Mouse (Mus musculus) adrenal gland, postnatal 14 days (tissue): Measurements from ENCODE around the gene Polr2i. TPM values are rescaled to one million over a fixed set of nuclear protein-coding genes. Genes with fewer than 3 reads are reported as not detected.
A peak's percentile ranks its signal among the peaks of the same experiment; 100 is the strongest.
"Not testable (repeated sequence)": the region's sequence is repeated elsewhere in the genome, so short reads cannot be mapped to it uniquely, and the experiment has no call there.

ENCODE experiments used
- DNase-seq: peaks from one replicate; pipeline ENCODE4 v3.0.0; 2021; ENCODE audit warnings: mixed read lengths
- long read RNA-seq, 2 experiments: library from polyadenylated mRNA; stranded (forward); transcript quantifications; one replicate each; pipeline ENCODE4 v2.0.0; 2021
- total RNA-seq: library from RNA; stranded (reverse); gene quantifications from 2 replicates; pipeline ENCODE4 v1.2.3, GENCODE M21; 2021

Gene Polr2i
- 95.5 and 99.4 TPM in 2 replicates for total RNA-seq
- long read RNA-seq, experiment 1, transcript Polr2i-201 (6 exons, 819 nt) = major isoform, 50 of 59 reads
- long read RNA-seq, experiment 1, transcript Polr2i-202 (5 exons, 508 nt) = minor isoform, 6 of 59 reads
- long read RNA-seq, experiment 1, partial matches to known transcripts = 0 of 59 reads
- long read RNA-seq, experiment 1, other reads (novel, unspliced or antisense) = 1 of 59 reads
- long read RNA-seq, experiment 2, transcript Polr2i-202 (5 exons, 508 nt) = minor isoform, 10 of 79 reads
- long read RNA-seq, experiment 2, transcript Polr2i-201 (6 exons, 819 nt) = major isoform, 58 of 79 reads
- long read RNA-seq, experiment 2, transcript Polr2i-204 (5 exons, 435 nt) = minor isoform, 5 of 79 reads
- long read RNA-seq, experiment 2, partial matches to known transcripts = 0 of 79 reads
- long read RNA-seq, experiment 2, other reads (novel, unspliced or antisense) = 1 of 79 reads

DNA sequence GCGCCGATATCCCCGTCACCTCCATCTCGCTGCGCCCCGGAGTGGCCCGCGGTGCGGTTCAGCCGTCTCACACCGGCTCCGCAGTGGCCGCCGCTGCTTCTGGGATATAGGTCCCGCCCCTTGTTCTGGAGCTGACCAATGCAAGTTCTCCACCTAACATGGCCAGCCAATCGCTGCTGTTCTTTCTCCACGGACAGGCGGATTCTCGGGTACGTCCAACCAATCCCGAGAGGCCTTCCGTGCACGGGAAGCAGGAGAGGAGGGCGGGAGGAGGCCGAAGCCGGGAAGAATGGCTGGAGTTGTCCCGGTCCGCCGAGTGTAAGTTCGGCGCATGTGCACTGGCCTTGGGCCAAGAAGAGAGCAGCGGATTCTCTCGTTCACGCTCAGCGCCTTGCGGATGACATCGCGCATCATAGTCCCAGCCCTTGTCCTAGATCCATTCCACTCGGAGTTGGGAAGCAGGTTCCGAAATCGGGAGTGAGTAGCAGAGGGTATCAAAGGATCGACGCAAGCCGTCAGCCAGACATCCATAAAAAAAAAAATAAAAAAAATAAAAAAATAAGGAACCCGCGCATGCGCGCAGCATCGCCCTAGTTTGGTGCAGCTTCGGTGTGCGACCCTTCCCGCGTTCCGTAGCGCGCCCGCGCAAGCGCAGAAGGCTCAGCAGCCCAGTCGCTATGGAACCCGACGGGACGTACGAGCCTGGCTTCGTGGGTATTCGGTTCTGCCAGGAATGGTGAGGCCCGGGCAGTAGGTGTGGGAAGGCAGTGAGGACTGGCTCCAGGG is at the start of gene Polr2i, which contains the start of gene Tbcb:
Gene Polr2i (plus strand): TSS at position 280 of the 786 bp plus-strand sequence.
Gene Tbcb (minus strand): TSS at position 604 of the 786 bp plus-strand sequence.
- DNase-seq = peak; percentile 99

GRCm38 (mm10) chr7:30183189-30183588 is 48.6 kb upstream of the Polr2i start:
- DNase-seq = not testable (repeated sequence)

GRCm38 (mm10) chr7:30183879-30184289 is 47.9 kb upstream of the Polr2i start, which contains the start of gene Cox7a1:
Gene Cox7a1 (plus strand): TSS chr7:30184144.
- peak; percentile 94 for DNase-seq

DNA sequence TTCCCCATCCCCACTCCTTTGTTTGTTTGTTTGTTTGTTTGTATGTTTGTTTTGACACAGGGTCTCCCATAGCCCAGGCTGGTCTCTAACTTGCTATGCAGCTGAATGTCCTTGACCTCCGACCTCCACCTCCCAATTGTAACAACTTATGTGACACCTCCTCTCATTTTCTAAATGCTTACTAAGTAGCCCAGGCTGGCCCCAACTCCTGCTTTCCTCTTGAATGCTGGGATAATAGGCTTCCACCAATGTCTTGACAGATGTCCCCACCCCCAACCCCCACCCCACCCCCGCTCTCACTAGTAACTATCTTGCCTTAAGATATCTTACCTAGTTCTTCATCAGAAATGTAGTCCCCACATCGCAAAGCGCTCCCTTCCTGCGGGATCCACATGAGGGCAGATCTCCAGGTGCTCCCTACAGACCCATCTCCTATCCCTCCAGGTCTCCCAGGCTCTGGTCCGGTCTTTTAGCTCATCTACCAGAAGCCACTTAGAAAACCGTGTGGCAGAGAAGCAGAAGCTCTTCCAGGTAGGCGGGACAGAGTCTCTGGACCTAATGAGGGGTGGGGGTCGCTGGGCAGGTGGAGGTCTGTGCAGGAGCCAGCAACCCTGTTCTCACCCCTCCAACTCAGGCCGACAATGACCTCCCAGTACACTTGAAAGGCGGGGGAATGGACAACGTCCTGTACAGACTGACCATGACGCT is 47.0 kb upstream of the Polr2i start:
- peak; percentile 26 for DNase-seq

- DNase-seq = no peak
Measured at GRCm38 (mm10) chr7:30188344-30189115, 43.2 kb upstream of the Polr2i start.

DNA sequence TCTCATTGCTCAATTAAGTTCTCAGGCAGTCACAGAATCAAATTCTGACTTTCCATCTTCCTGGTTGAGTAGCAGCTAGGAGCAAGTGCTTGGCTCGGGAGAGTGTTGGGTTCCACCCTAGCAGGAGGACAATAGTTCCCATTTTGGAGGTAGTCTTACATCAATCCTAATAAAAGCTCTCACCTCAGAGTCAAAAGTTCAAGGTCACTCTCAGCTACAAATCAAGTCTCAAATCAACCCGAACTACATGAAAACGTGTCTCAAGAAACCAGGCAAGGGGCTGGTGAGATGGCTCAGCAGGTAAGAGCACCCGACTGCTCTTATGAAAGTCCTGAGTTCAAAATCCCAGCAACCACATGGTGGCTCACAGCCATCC is 42.6 kb upstream of the Polr2i start:
- DNase-seq = no peak

DNA sequence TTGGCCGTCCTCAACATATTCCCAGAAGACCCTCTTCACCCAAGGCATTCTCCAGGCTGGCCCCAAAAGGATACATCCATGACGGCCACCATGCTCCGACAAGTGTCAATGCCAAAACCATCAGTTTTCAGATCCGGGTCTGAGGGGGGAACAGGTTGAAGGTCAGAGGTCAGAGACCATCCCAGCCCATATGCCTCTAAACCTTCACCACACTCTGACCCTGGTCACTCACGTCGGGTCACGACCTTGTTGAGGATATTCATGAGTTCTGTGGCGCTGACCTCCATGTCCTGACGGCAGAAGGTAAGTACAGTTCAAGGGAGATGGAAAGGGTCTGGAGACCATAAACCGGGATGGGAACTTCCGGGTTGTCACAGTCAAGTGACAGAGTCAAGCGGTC is 39.7 kb upstream of the Polr2i start:
- DNase-seq = no peak

GRCm38 (mm10) chr7:30193013-30193412 is 38.7 kb upstream of the Polr2i start:
- no peak for DNase-seq

DNA sequence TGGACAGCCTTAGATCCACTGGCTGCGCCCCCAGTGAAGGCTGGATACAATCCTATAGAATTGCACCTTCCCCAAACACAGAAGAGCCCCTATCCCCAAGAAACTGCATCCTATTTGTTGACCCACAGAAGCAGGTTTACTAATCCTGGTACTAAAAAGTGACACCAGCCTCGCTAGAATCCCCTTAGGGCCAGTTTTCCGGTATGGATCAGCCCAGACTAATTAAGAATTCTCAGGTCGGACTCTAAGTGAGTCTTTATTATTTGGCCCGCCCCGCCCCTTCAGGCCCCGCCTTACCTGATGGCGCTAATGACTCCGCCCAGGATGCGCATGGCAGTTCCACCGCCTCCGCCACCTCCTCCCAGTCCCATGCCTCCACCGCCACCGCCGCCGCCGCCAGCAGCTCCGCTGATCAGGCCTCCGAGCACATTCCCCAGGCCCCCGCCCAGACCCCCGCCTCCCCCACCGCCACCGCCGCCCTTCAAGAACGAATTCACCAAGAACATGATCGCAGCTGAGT is 38.1 kb upstream of the Polr2i start:
- peak; percentile 88 for DNase-seq

- DNase-seq = peak; percentile 74
Measured at GRCm38 (mm10) chr7:30194101-30194831, 37.5 kb upstream of the Polr2i start.

GRCm38 (mm10) chr7:30194884-30195283 is 36.9 kb upstream of the Polr2i start:
- DNase-seq = peak; percentile 99

- peak; percentile 33 for DNase-seq
Measured at GRCm38 (mm10) chr7:30195461-30195860, 36.3 kb upstream of the Polr2i start.

DNA sequence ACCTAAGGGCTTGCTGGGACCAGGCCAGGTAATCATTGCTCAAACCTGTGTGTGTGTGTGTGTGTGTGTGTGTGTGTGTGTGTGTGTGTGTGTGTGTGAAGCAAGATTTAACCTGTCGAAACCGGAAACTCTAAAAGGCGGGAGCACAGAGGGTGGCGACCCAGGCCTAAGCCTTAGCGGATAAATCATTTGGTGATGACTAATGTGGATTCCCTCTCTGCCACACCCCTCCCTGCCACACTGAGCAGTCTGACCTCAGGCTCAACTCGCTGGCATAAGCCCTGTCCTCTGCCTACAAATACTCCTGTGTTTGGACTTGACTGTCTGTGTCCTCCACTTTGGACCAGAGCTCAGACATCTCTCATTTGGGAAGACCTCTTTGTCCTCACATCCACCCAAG is 35.6 kb upstream of the Polr2i start:
- DNase-seq = peak; percentile 66

GRCm38 (mm10) chr7:30197592-30198129 is 34.1 kb upstream of the Polr2i start:
- no peak for DNase-seq

GRCm38 (mm10) chr7:30198481-30198971 is 33.2 kb upstream of the Polr2i start, which contains the start of gene Capns1:
Gene Capns1 (minus strand): TSS chr7:30198811.
- DNase-seq = peak; percentile 79

DNA sequence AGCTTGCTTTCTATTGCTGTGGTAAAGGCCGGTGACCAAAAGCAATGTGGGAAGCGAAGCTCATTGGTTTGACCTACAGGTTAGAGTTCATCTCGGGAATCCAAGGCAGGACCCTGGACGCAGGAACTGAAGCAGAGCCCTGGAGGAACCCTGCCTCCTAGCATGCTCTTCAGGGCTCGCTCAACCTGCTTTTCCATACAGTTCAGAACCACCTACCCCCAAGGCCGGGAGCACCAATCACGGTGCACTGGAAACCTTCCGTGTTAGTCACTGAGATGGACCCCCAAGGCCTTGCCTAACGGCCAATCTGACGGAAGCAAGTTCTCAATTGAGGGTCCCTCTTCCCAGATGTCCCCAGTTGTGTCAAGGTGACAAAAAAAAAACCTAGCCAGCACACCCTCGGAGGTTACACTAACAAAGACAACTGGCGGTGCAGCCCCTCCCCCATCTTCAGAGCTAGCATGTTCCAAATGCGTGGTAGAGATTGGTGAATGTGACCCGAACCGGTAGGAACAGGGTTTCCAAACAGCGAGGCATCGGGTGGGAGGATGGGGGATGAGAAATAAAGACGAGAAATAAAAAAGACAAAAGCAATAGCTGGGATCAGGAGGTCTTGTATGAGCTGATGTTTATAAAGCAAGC is 32.1 kb upstream of the Polr2i start:
- no peak for DNase-seq

- peak; percentile 35 for DNase-seq
Measured at GRCm38 (mm10) chr7:30200200-30200599, 31.5 kb upstream of the Polr2i start.

- DNase-seq = peak; percentile 1
Measured at GRCm38 (mm10) chr7:30200661-30201060, 31.1 kb upstream of the Polr2i start.

- peak; percentile 83 for DNase-seq
Measured at GRCm38 (mm10) chr7:30202895-30203690, 28.7 kb upstream of the Polr2i start.
